Mouse (Mus musculus): ENCODE results near the gene Slc2a10.

DNA sequence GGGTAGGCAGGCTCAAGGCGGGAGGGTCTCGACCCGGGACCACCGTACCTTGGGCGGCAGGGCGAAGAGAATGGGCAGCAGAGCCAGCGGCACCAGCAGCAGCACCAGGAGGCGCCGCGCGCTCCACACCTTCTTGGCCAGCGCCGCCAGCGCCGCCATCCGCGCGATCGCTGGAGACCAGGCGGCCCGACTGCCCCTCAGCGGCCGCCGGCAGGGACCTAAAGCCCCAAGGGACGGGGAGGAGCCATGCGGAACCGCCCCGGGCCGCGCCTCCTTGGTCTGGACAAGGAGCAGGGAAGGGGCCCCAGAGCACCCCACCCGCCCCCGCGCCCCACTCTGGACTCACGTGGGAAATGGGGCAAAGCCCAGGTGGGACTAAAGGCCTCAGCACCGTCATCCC is 30.6 kb upstream of the Slc2a10 start, which contains the start of gene Slc13a3:
- no peak for TF ChIP-seq CTCF (IDR thresholded peaks at IDR 0.05)
- TF ChIP-seq POLR2A (IDR thresholded peaks at IDR 0.05; ENCODE audit: insufficient read depth, low read depth, low read length), result no peak
- no peak for TF ChIP-seq EP300 (IDR thresholded peaks at IDR 0.05; ENCODE audit: insufficient read depth, low read depth, low read length)

Data from heart, adult 2 months (tissue).